Mouse (Mus musculus) erythroblast, embryonic 14.5 days (primary cell): ENCODE measurements around the gene Rpp25l. TPM values are rescaled to one million over a fixed set of nuclear protein-coding genes. Genes with fewer than 3 reads are reported as not detected.

Source experiments
- H3K27me3 ChIP-seq: 2 replicates; pipeline ENCODE4 v1.6.1; 2012; ENCODE audit warnings: inconsistent platforms; ENCODE audit not compliant: control insufficient read depth
- H3K36me3 ChIP-seq: 2 replicates; pipeline ENCODE4 v1.6.1; 2012; ENCODE audit warnings: mild to moderate bottlenecking, inconsistent platforms; ENCODE audit not compliant: control insufficient read depth
- H3K4me1 ChIP-seq: 2 replicates; pipeline ENCODE4 v1.6.1; 2012; ENCODE audit warnings: inconsistent platforms; ENCODE audit not compliant: control insufficient read depth
- H3K4me3 ChIP-seq: replicated peaks from 2 replicates; pipeline ENCODE3; 2012; ENCODE audit warnings: moderate library complexity, mild to moderate bottlenecking, inconsistent platforms
- H3K9me3 ChIP-seq: 2 replicates; pipeline ENCODE4 v1.6.1; 2012; ENCODE audit warnings: low read length, inconsistent platforms, mixed read lengths; ENCODE audit not compliant: control insufficient read depth
- GATA1 ChIP-seq: IDR thresholded peaks from 2 replicates; pipeline ENCODE4 v1.6.1; 2012; ENCODE audit warnings: low read length, inconsistent platforms, mixed read lengths
- TAL1 ChIP-seq: IDR thresholded peaks from 3 replicates; pipeline ENCODE4 v1.6.1; 2012; ENCODE audit warnings: low read length, inconsistent platforms, mixed read lengths
- polyA plus RNA-seq: library from polyadenylated mRNA; stranded (reverse); fragments of >175 nt; gene quantifications from 2 replicates; pipeline ENCODE4 v1.2.3, GENCODE M21; 2012

Gene Rpp25l
- polyA plus RNA-seq, 1 experiment = 7.5 TPM

- no peaks in the 10 kb centered on the region for H3K4me1 ChIP-seq
- TF ChIP-seq TAL1 = no peak
- no peak for TF ChIP-seq GATA1
- H3K36me3 ChIP-seq = no peaks in the 10 kb centered on the region
- H3K9me3 ChIP-seq = no peaks in the 10 kb centered on the region
- peaks cover 34% of the 10 kb centered on the region for H3K27me3 ChIP-seq
- H3K4me3 ChIP-seq = no peak overlapping the region
Measured at GRCm38 (mm10) chr4:41682789-41683188, 30.5 kb downstream of the Rpp25l start.

GRCm38 (mm10) chr4:41681947-41682346 is 31.4 kb downstream of the Rpp25l start:
- H3K4me3 ChIP-seq = no peak overlapping the region
- no peaks in the 10 kb centered on the region for H3K36me3 ChIP-seq
- peaks cover 34% of the 10 kb centered on the region for H3K27me3 ChIP-seq
- no peaks in the 10 kb centered on the region for H3K4me1 ChIP-seq
- no peaks in the 10 kb centered on the region for H3K9me3 ChIP-seq
- TF ChIP-seq TAL1 (no peak), GATA1 (no peak)

GRCm38 (mm10) chr4:41681176-41681575 is 32.2 kb downstream of the Rpp25l start:
- no peaks in the 10 kb centered on the region for H3K36me3 ChIP-seq
- no peaks in the 10 kb centered on the region for H3K4me1 ChIP-seq
- peaks cover 32% of the 10 kb centered on the region for H3K27me3 ChIP-seq
- H3K9me3 ChIP-seq = no peaks in the 10 kb centered on the region
- H3K4me3 ChIP-seq = no peak overlapping the region
- no peak for TF ChIP-seq GATA1
- no peak for TF ChIP-seq TAL1

- no peaks in the 10 kb centered on the region for H3K4me1 ChIP-seq
- H3K9me3 ChIP-seq = no peaks in the 10 kb centered on the region
- TF ChIP-seq GATA1 (no peak), TAL1 (no peak)
- no peaks in the 10 kb centered on the region for H3K36me3 ChIP-seq
- no peak overlapping the region for H3K4me3 ChIP-seq
- peaks cover 23% of the 10 kb centered on the region for H3K27me3 ChIP-seq
Measured at GRCm38 (mm10) chr4:41679291-41679690, 34.0 kb downstream of the Rpp25l start.

GRCm38 (mm10) chr4:41678863-41679262 is 34.5 kb downstream of the Rpp25l start:
- H3K9me3 ChIP-seq = no peaks in the 10 kb centered on the region
- H3K36me3 ChIP-seq = no peaks in the 10 kb centered on the region
- H3K27me3 ChIP-seq = peaks cover 19% of the 10 kb centered on the region
- H3K4me3 ChIP-seq = no peak overlapping the region
- H3K4me1 ChIP-seq = no peaks in the 10 kb centered on the region
- TF ChIP-seq GATA1 (no peak), TAL1 (no peak)

GRCm38 (mm10) chr4:41677006-41677629 is 36.2 kb downstream of the Rpp25l start:
- no peak overlapping the region for H3K4me3 ChIP-seq
- H3K36me3 ChIP-seq = no peaks in the 10 kb centered on the region
- H3K27me3 ChIP-seq = peaks cover 9% of the 10 kb centered on the region
- H3K9me3 ChIP-seq = no peaks in the 10 kb centered on the region
- no peaks in the 10 kb centered on the region for H3K4me1 ChIP-seq
- TF ChIP-seq TAL1 (no peak), GATA1 (no peak)

GRCm38 (mm10) chr4:41676248-41677005 is 36.9 kb downstream of the Rpp25l start:
- peaks cover 5% of the 10 kb centered on the region for H3K27me3 ChIP-seq
- H3K9me3 ChIP-seq = no peaks in the 10 kb centered on the region
- H3K36me3 ChIP-seq = no peaks in the 10 kb centered on the region
- TF ChIP-seq GATA1 = no peak
- TF ChIP-seq TAL1 = no peak
- no peaks in the 10 kb centered on the region for H3K4me1 ChIP-seq
- no peak overlapping the region for H3K4me3 ChIP-seq

GRCm38 (mm10) chr4:41673186-41673585 is 40.1 kb downstream of the Rpp25l start:
- no peaks in the 10 kb centered on the region for H3K36me3 ChIP-seq
- no peak overlapping the region for H3K4me3 ChIP-seq
- no peaks in the 10 kb centered on the region for H3K9me3 ChIP-seq
- H3K4me1 ChIP-seq = no peaks in the 10 kb centered on the region
- H3K27me3 ChIP-seq = 0 out of 2 replicates have a peak, but pooled peaks cover 2% of the 10 kb centered on the region
- TF ChIP-seq TAL1 (no peak), GATA1 (no peak)

- Histone ChIP-seq H3K4me1 (no peaks in the 10 kb centered on the region), H3K4me3 (no peak overlapping the region), H3K36me3 (no peaks in the 10 kb centered on the region), H3K27me3 (0 out of 2 replicates have a peak, but pooled peaks cover 2% of the 10 kb centered on the region), H3K9me3 (no peaks in the 10 kb centered on the region)
- no peak for TF ChIP-seq GATA1
- TF ChIP-seq TAL1 = no peak
Measured at GRCm38 (mm10) chr4:41672522-41672963, 40.8 kb downstream of the Rpp25l start.
